Mouse (Mus musculus): Measurements from ENCODE around the gene Sdk2. TPM values are rescaled to one million over a fixed set of nuclear protein-coding genes. Genes with fewer than 3 reads are reported as not detected.

The Sdk2 gene
- polyA plus RNA-seq, 1 experiment from 2014 or later, result 4.1 TPM

DNA sequence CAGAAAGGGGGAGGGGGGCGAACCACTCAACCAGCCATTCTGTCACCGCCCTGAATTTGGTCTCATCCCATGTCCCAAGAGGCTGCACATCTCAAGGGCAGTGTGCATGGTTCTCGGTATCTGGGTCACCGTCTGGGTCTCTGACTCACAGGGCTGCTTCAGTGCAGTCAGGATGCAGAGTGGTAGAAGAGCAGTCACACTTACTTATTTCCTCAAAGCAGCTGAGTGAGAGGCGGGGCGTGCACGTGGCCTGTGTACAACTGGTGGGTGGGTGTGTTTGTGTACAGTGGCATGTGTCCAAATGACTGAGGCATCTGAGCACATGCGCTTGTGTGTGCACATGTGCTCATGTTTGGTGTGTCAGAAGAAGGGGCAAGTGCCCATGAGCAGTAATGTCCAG is 28.8 kb downstream of the Sdk2 start:
- Histone ChIP-seq H3K27me3 (ENCODE audit: insufficient read depth, poor library complexity, severe bottlenecking) (no peaks in the 10 kb centered on the region), H3K27ac (no peak overlapping the region; the same call in 1 of the 2 replicates), H3K36me3 (no peaks in the 10 kb centered on the region), H3K4me3 (no peak overlapping the region), H3K9me3 (no peaks in the 10 kb centered on the region), H3K4me1 (peaks cover 65% of the 10 kb centered on the region)
- 60% methylated on average over 8 of the region's 8 CpGs for WGBS
- DNase-seq (ENCODE audit: low spot score), result no peak

DNA sequence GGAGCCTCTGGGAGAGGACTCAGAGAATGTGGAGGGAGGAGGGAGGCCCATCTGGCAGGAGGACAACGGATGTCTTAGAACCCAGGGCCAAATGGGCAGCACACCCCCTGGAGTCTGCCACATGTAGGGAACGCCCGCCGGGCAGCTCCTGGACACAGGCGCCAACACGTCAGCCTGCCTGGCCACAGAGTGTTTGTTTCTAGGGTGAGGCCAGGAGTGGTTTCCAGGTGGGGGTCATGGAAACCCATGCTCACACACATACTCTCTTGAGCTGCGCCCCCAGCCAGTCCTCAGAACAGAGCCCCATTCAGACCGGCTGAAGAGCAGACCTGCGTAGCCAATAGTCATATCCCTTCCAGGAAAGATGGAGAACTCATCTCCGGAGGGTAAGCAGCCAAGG is 35.4 kb downstream of the Sdk2 start:
- Histone ChIP-seq H3K36me3 (no peaks in the 10 kb centered on the region), H3K27me3 (ENCODE audit: insufficient read depth, poor library complexity, severe bottlenecking) (no peaks in the 10 kb centered on the region), H3K27ac (no peak overlapping the region), H3K4me3 (no peak overlapping the region), H3K4me1 (peaks cover 62% of the 10 kb centered on the region), H3K9me3 (no peaks in the 10 kb centered on the region)
- DNase-seq (ENCODE audit: low spot score), result no peak
- WGBS, result 77% methylated on average over 10 of the region's 10 CpGs

DNA sequence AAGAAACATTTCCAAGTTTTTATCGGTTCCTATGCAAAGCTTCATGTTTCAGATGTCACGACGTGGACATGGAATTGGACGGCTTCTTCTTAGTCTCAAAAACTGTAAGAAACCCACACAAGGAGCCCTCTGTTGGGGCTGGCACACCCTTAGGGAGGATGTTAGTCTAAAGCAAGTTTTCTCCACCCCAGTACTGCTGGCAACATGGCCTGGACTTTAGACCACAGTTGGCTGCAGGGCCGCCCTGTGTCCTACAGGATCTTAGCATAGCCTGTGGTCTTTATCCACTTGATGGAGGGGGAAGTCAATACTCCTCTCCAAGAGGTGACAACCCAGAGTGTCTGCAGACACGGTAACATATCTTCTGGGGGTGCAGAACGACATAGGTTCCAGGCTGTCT is 36.6 kb downstream of the Sdk2 start:
- DNase-seq (ENCODE audit: low spot score), result no peak
- Histone ChIP-seq H3K36me3 (no peaks in the 10 kb centered on the region), H3K4me1 (peaks cover 74% of the 10 kb centered on the region), H3K4me3 (no peak overlapping the region), H3K9me3 (no peaks in the 10 kb centered on the region), H3K27ac (0 out of 2 replicates have a peak overlapping the region, but pooled peaks have one; percentile 13), H3K27me3 (ENCODE audit: insufficient read depth, poor library complexity, severe bottlenecking) (no peaks in the 10 kb centered on the region)
- 65% methylated on average over 7 of the region's 7 CpGs for WGBS

DNA sequence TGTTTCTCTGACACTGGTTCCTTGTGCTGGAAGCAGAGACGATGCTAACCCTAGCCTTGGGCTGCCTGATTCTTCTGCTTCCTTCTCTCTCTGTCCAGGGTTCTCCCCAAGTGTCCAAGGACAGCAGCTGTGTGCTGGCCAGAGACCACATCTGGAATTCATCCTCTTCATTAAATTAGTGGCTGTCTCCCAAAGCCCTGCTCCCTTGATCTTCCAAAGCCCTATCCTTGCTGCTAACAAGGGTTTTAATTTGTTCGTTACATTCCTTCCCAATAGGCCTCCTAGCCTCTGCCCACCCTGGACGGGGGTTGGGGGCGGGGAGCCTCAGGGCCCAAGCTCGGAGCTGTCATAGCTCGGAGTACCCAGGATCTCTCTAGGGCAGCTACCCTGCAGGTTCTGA is 38.3 kb downstream of the Sdk2 start:
- H3K4me1 ChIP-seq, result peaks cover 88% of the 10 kb centered on the region
- H3K27me3 ChIP-seq (ENCODE audit: insufficient read depth, poor library complexity, severe bottlenecking), result no peaks in the 10 kb centered on the region
- H3K9me3 ChIP-seq, result no peaks in the 10 kb centered on the region
- H3K36me3 ChIP-seq, result no peaks in the 10 kb centered on the region
- H3K4me3 ChIP-seq, result no peak overlapping the region
- no peak for DNase-seq (ENCODE audit: low spot score)
- 20% methylated on average over 6 of the region's 6 CpGs for WGBS
- peak overlapping the region; percentile 63 for H3K27ac ChIP-seq

DNA sequence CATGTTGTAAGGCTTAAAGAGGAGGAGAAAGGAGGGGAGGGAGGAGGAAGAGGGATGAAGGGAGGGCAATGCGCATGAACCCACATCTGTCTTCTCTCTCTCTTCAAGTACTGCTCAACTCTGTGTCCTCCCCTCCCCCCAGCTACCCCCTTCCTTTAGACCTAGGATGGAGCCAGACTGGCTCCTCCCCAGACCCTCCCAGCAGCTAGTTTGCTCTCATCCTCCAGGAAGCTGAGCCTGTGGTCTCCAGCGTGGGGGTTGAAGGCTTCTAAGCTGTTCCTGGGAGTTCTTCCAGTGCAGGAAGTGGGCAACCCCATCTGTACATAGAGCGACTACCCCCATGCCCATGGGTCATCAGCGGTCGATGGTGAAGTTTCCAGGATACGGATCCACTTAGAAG is 38.8 kb downstream of the Sdk2 start:
- WGBS, result 48% methylated on average over 6 of the region's 6 CpGs
- peak overlapping the region; percentile 63 for H3K27ac ChIP-seq
- H3K4me1 ChIP-seq, result peaks cover 85% of the 10 kb centered on the region

DNA sequence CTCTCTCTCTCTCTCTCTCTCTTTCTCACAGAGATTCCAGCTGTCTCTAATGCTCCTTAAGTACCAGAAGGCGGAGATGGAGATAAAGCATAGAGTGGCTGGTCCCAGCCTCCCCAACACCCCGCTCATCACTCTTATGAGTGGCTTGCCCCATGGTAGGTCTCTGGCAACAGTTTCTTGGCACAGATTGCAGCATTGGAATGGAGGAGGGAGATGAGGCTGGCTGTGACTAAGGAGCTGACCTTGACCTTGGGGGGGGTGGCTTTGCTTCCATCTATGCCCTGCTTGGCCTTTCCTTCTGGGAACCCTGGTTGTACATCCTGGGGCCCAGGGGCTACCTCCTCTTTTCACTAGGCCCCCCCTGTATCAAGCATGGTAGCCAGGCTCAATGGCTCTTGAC is 41.8 kb downstream of the Sdk2 start:
- Histone ChIP-seq H3K27ac (no peak overlapping the region), H3K4me3 (no peak overlapping the region), H3K27me3 (ENCODE audit: insufficient read depth, poor library complexity, severe bottlenecking) (peaks cover 19% of the 10 kb centered on the region), H3K4me1 (peaks cover 68% of the 10 kb centered on the region), H3K9me3 (no peaks in the 10 kb centered on the region), H3K36me3 (no peaks in the 10 kb centered on the region)
- DNase-seq (ENCODE audit: low spot score), result no peak
- 65% methylated on average over 2 of the region's 2 CpGs for WGBS

More for the DNA sequence above, 38.8 kb downstream of the Sdk2 start:
- no peaks in the 10 kb centered on the region for H3K9me3 ChIP-seq
- no peaks in the 10 kb centered on the region for H3K36me3 ChIP-seq
- no peak overlapping the region for H3K4me3 ChIP-seq
- DNase-seq (ENCODE audit: low spot score), result no peak
- H3K27me3 ChIP-seq (ENCODE audit: insufficient read depth, poor library complexity, severe bottlenecking), result no peaks in the 10 kb centered on the region

DNA sequence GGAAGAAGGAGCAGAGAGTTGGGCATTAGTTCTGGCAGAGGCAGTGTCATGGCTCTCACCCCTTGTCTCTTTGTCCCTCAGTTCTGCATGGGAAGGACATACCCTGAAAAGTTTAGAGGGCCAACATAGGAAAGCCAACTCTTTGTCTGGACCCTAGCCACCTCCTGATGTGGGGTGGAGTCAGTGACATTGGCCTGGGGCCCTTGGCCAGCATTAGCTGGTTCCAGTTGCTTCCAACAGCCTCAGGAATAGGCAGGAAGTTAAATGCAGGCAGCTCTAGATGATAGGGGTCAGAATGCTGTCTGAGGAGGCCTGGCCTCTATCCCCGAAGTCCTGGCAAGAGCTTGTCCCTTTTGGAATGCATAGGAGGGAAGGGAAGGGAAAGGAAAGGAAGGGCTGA is 42.9 kb downstream of the Sdk2 start:
- Histone ChIP-seq H3K4me1 (peaks cover 67% of the 10 kb centered on the region), H3K36me3 (no peaks in the 10 kb centered on the region), H3K27me3 (ENCODE audit: insufficient read depth, poor library complexity, severe bottlenecking) (peaks cover 26% of the 10 kb centered on the region), H3K27ac (no peak overlapping the region), H3K9me3 (no peaks in the 10 kb centered on the region), H3K4me3 (no peak overlapping the region)
- no peak for DNase-seq (ENCODE audit: low spot score)
- WGBS, result 27% methylated on average over 1 of the region's 1 CpGs

DNA sequence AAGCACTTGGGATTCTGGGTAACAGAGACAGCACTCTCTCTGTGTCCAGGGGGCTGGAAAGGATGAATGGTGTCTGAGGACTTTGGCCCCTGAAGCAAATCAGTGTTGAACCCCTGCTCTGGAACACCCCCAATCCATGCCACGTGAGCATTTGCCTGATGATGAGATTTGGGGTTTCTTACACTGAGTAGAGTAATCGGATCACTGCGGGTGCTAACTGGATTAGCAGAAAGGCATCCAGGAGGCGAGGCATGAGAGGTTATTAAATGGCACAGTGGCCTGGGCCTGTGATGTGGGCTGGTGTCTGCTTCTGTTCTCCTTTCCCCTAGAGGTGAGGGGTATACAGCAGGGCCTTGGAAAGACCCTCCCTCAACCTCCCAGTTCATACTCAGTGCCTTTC is 44.7 kb downstream of the Sdk2 start:
- Histone ChIP-seq H3K4me1 (peaks cover 68% of the 10 kb centered on the region), H3K36me3 (no peaks in the 10 kb centered on the region), H3K4me3 (no peak overlapping the region), H3K27ac (no peak overlapping the region), H3K27me3 (ENCODE audit: insufficient read depth, poor library complexity, severe bottlenecking) (peaks cover 29% of the 10 kb centered on the region), H3K9me3 (no peaks in the 10 kb centered on the region)
- WGBS, result 61% methylated on average over 4 of the region's 4 CpGs
- no peak for DNase-seq (ENCODE audit: low spot score)

DNA sequence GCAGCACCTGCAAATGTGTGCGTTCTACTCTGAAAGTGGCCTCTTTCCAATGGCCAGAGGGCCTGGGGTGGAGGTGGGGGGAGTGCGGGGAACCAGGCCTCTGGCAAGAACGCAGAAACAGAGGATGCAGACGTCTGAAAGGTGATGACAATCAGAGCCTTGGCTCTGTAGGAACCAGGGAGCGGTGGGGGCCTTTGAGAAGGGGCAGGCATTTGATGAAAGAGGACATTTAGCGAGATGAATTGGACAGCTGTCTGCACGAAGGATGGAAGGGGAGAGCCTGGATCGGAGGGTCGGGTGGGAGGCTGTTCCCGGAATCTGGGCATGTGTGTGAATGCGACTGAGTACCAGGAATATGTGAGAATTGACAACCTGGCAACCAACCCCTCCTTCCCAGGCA is 47.8 kb downstream of the Sdk2 start:
- Histone ChIP-seq H3K36me3 (no peaks in the 10 kb centered on the region), H3K27me3 (ENCODE audit: insufficient read depth, poor library complexity, severe bottlenecking) (peaks cover 34% of the 10 kb centered on the region), H3K4me1 (peaks cover 63% of the 10 kb centered on the region), H3K27ac (peak overlapping the region; percentile 48; the same call in 1 of the 2 replicates), H3K4me3 (peak overlapping the region; percentile 27), H3K9me3 (no peaks in the 10 kb centered on the region)
- DNase-seq (ENCODE audit: low spot score), result no peak
- 21% methylated on average over 11 of the region's 11 CpGs for WGBS

DNA sequence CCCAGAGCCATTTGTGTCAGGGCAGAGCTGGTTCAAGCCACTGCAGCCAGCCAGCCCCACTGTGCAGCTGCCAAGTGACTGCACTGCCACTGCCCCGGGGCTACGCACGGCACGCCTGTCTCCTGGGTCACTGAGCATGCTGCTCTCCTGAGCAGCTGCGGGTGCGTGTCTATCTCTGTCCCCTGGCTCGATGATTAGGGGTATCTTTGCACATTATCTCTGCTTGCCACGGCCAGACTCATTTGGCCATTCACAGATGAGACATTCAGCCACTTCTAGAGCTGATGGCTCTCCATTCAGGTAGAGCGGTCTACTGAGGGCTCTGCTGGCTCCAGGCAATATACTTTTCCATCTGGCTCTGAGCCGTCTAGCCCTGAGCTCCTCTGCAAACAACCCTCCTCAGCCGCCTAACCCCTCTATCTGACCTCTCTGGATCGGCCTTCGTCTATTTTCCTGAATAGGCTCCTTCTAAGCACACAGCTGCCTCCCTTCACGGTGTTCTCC is 49.9 kb downstream of the Sdk2 start:
- Histone ChIP-seq H3K4me3 (no peak overlapping the region), H3K27me3 (ENCODE audit: insufficient read depth, poor library complexity, severe bottlenecking) (peaks cover 25% of the 10 kb centered on the region), H3K9me3 (no peaks in the 10 kb centered on the region), H3K4me1 (peaks cover 57% of the 10 kb centered on the region), H3K36me3 (no peaks in the 10 kb centered on the region), H3K27ac (0 out of 2 replicates have a peak overlapping the region, but pooled peaks have one; percentile 38)
- 27% methylated on average over 14 of the region's 14 CpGs for WGBS
- DNase-seq (ENCODE audit: low spot score), result no peak

DNA sequence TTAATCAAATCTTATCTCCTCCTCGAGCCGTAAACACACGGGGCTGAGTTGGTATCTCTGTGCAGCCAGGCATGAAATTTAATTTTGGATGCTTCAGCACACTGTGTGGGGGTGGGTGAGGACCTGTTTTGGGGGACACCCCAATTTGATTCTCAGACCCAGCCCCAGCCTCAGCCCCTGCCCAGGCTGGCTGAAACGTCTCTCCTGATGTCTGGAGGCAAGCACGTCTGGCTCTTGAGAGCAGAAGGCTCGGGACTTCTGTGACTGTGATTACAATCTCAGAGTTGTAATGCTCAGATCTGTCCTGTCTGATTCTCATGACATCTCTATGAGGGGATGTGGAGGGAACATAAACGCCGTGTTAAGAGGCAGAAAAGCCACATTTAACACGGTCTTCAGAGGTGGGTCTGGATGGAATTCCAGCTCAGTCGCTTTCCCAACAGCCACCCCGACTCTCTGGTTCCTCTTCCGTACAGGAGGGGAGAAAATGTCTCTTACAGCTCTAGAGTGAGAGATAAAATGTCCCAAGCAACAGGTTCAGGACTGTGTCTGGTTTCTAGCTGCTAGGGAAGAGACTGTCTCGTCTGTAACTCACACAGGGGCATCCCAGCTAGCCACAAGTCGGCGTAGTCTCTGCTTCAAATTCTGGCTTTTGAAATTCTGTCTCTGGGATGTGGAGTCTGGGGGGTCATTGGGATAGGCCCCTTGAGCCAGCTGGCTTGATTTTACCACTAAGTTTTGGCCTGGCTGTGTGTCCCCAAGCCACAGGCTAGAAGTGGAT is 50.5 kb downstream of the Sdk2 start:
- Histone ChIP-seq H3K4me1 (peaks cover 63% of the 10 kb centered on the region), H3K27me3 (ENCODE audit: insufficient read depth, poor library complexity, severe bottlenecking) (peaks cover 20% of the 10 kb centered on the region), H3K36me3 (no peaks in the 10 kb centered on the region), H3K4me3 (no peak overlapping the region), H3K9me3 (no peaks in the 10 kb centered on the region), H3K27ac (0 out of 2 replicates have a peak overlapping the region, but pooled peaks have one; percentile 38)
- DNase-seq (ENCODE audit: low spot score), result no peak
- 35% methylated on average over 15 of the region's 15 CpGs for WGBS

DNA sequence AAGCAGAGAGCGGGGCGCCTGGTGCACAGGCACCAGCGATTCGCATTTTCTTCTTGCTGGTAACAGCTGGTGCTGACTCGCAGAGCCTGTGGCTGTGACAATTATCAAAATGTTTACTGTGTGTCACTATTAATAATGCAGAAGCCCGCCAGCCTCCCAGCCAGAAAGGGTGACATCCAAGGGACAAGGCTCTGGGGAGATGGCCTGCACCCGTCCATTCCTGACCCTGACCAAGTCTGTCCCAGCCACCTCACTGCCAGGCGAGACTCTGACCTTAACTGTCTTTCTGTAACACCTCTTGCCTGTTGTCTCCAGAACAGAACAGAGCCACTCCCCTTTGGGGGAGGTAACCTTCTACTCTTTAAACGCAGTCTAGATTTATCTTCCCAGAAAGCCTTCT is 55.3 kb downstream of the Sdk2 start:
- no peak for DNase-seq (ENCODE audit: low spot score)
- WGBS, result 61% methylated on average over 9 of the region's 9 CpGs
- H3K36me3 ChIP-seq, result no peaks in the 10 kb centered on the region

DNA sequence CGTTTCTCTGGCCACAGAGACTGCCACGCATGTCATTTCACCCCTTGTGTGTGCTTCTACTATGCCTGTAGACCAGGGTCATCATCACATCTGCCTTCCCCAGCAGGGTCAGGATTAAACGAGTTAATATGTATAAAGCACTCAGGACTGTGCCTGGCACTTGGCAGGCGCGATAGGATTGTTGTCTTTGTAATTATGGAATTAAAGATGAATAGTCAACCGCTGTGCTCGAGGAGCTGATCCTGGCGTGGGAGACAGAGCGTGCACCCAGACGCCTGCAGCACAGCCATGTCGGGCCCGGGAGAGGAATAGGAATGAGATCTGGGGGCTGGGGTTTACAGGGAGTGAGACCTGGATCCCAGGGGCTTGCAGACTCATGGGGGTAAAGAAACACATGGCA is 61.0 kb downstream of the Sdk2 start:
- H3K4me1 ChIP-seq, result peaks cover 5% of the 10 kb centered on the region
- no peak overlapping the region for H3K4me3 ChIP-seq
- WGBS, result 65% methylated on average over 12 of the region's 12 CpGs
- no peaks in the 10 kb centered on the region for H3K27me3 ChIP-seq (ENCODE audit: insufficient read depth, poor library complexity, severe bottlenecking)
- no peak overlapping the region for H3K27ac ChIP-seq
- H3K36me3 ChIP-seq, result no peaks in the 10 kb centered on the region
- no peaks in the 10 kb centered on the region for H3K9me3 ChIP-seq
- no peak for DNase-seq (ENCODE audit: low spot score)

More for the DNA sequence above, 55.3 kb downstream of the Sdk2 start:
- Histone ChIP-seq H3K27me3 (ENCODE audit: insufficient read depth, poor library complexity, severe bottlenecking) (no peaks in the 10 kb centered on the region), H3K9me3 (no peaks in the 10 kb centered on the region), H3K4me1 (peaks cover 33% of the 10 kb centered on the region), H3K27ac (peak overlapping the region; percentile 57; the same call in 1 of the 2 replicates), H3K4me3 (no peak overlapping the region)

Data from heart, embryonic 10.5 days (tissue).